Mouse (Mus musculus) MEL (cell line): ENCODE data around the gene Nucb1. TPM values are rescaled to one million over a fixed set of nuclear protein-coding genes. Genes with fewer than 3 reads are reported as not detected.

Experiments
- DNase-seq: peaks from one replicate; pipeline ENCODE4 v3.0.0; 2011; ENCODE audit warnings: low read depth, low spot score
- H3K27ac ChIP-seq: 2 replicates; pipeline ENCODE4 v1.5.1; 2012; ENCODE audit warnings: low read depth, mild to moderate bottlenecking, control low read depth, low read length, moderate library complexity; ENCODE audit not compliant: control insufficient read depth
- H3K27me3 ChIP-seq, 2 experiments: fragments of 150-350 bp in 1 of 2; sonication (generic) in 1 of 2; 2 replicates each; pipeline ENCODE4 v1.6.1; 2012; ENCODE audit warnings: low read length in 2 of 2, mild to moderate bottlenecking in 2 of 2, improper control_type of control experiment in 1 of 2, moderate library complexity in 1 of 2; ENCODE audit not compliant: insufficient read depth in 2 of 2, control insufficient read depth in 1 of 2
- H3K36me3 ChIP-seq, 2 experiments: 2 replicates each; pipeline ENCODE4 v1.6.1; 2012 to 2014; ENCODE audit warnings: low read length in 2 of 2, improper control_type of control experiment in 1 of 2, inconsistent platforms in 1 of 2, mild to moderate bottlenecking in 1 of 2; ENCODE audit not compliant: insufficient read depth in 2 of 2, control insufficient read depth in 1 of 2
- H3K4me1 ChIP-seq, 2 experiments: fragments of 150-350 bp in 1 of 2; sonication (generic) in 1 of 2; 2 replicates each; pipeline ENCODE4 v1.6.1; 2012; ENCODE audit warnings: low read length in 2 of 2, improper control_type of control experiment in 1 of 2, mild to moderate bottlenecking in 1 of 2; ENCODE audit not compliant: insufficient read depth in 2 of 2, control insufficient read depth in 1 of 2
- H3K4me3 ChIP-seq, 2 experiments: fragments of 150-350 bp in 1 of 2; sonication (generic) in 1 of 2; 2 replicates each; pipeline ENCODE4 v1.5.1; 2012; ENCODE audit warnings: low read depth in 2 of 2, low read length in 2 of 2, mild to moderate bottlenecking in 2 of 2, moderate library complexity in 2 of 2, control low read depth in 1 of 2, improper control_type of control experiment in 1 of 2; ENCODE audit not compliant: control insufficient read depth in 1 of 2, insufficient read depth in 1 of 2
- H3K79me2 ChIP-seq: 2 replicates; pipeline ENCODE4 v1.6.1; 2012; ENCODE audit warnings: mild to moderate bottlenecking, low read length, moderate library complexity; ENCODE audit not compliant: control insufficient read depth, poor library complexity, insufficient read depth
- H3K9ac ChIP-seq: 2 replicates; pipeline ENCODE4 v1.6.1; 2012; ENCODE audit warnings: low read depth, mild to moderate bottlenecking, control low read depth, low read length, moderate library complexity; ENCODE audit not compliant: control insufficient read depth, poor library complexity, severe bottlenecking
- H3K9me3 ChIP-seq: fragments of 150-350 bp; sonication (generic); replicated peaks from 2 replicates; pipeline ENCODE4 v1.6.1; 2012; ENCODE audit warnings: mild to moderate bottlenecking, low read length, improper control_type of control experiment, moderate library complexity; ENCODE audit not compliant: insufficient read depth
- BHLHE40 ChIP-seq: IDR thresholded peaks from 2 replicates; pipeline ENCODE4 v1.6.1; 2012; ENCODE audit warnings: low read depth, mild to moderate bottlenecking, inconsistent platforms, low read length, improper control_type of control experiment, borderline replicate concordance
- E2F4 ChIP-seq: IDR thresholded peaks from 2 replicates; pipeline ENCODE4 v1.6.1; 2011; ENCODE audit warnings: low read depth, low read length, improper control_type of control experiment, borderline replicate concordance
- EP300 ChIP-seq, 2 experiments: IDR thresholded peaks; 2 replicates each; pipeline ENCODE4 v1.6.1; 2011; ENCODE audit warnings: improper control_type of control experiment in 2 of 2, low read length in 2 of 2, low read depth in 1 of 2, mild to moderate bottlenecking in 1 of 2
- ETS1 ChIP-seq: IDR thresholded peaks from 2 replicates; pipeline ENCODE4 v1.6.1; 2012; ENCODE audit warnings: low read depth, mild to moderate bottlenecking, inconsistent platforms, low read length, improper control_type of control experiment, moderate library complexity
- GABPA ChIP-seq: IDR thresholded peaks from 2 replicates; pipeline ENCODE4 v1.6.1; 2012; ENCODE audit warnings: low read depth, mild to moderate bottlenecking, inconsistent platforms, low read length, improper control_type of control experiment, moderate library complexity
- GATA1 ChIP-seq: IDR thresholded peaks from 2 replicates; pipeline ENCODE4 v1.6.1; 2011; ENCODE audit warnings: low read depth, low read length, improper control_type of control experiment
- MAFK ChIP-seq: IDR thresholded peaks from 2 replicates; pipeline ENCODE4 v1.6.1; 2011; ENCODE audit warnings: low read depth, mild to moderate bottlenecking, low read length, improper control_type of control experiment, borderline replicate concordance
- MAZ ChIP-seq: IDR thresholded peaks from 2 replicates; pipeline ENCODE4 v1.6.1; 2012; ENCODE audit warnings: low read depth, mild to moderate bottlenecking, inconsistent platforms, low read length, improper control_type of control experiment
- MEF2A ChIP-seq: IDR thresholded peaks from 2 replicates; pipeline ENCODE4 v1.6.1; 2014; ENCODE audit warnings: low read depth, mild to moderate bottlenecking, inconsistent platforms, low read length, improper control_type of control experiment; ENCODE audit not compliant: poor library complexity, insufficient replicate concordance, severe bottlenecking; ENCODE audit errors: extremely low read depth
- NRF1 ChIP-seq: IDR thresholded peaks from 2 replicates; pipeline ENCODE4 v1.6.1; 2014; ENCODE audit warnings: low read depth, mild to moderate bottlenecking, inconsistent platforms, low read length, improper control_type of control experiment, moderate library complexity; ENCODE audit not compliant: poor library complexity, insufficient read depth, severe bottlenecking
- POLR2A ChIP-seq, 2 experiments: IDR thresholded peaks; 2 replicates each; pipeline ENCODE4 v1.6.1; 2011 to 2012; ENCODE audit warnings: low read length in 2 of 2, mild to moderate bottlenecking in 2 of 2, control low read depth in 1 of 2, improper control_type of control experiment in 1 of 2, low read depth in 1 of 2, moderate library complexity in 1 of 2; ENCODE audit not compliant: control insufficient read depth in 1 of 2, insufficient read depth in 1 of 2, poor library complexity in 1 of 2
- POLR2AphosphoS5 ChIP-seq: IDR thresholded peaks from 2 replicates; pipeline ENCODE4 v1.6.1; 2012; ENCODE audit warnings: low read depth, borderline replicate concordance, mild to moderate bottlenecking, inconsistent platforms, low read length, moderate library complexity, mixed read lengths
- RAD21 ChIP-seq: IDR thresholded peaks from 2 replicates; pipeline ENCODE4 v1.6.1; 2011; ENCODE audit warnings: mild to moderate bottlenecking, low read depth, low read length, improper control_type of control experiment
- SIN3A ChIP-seq: IDR thresholded peaks from 2 replicates; pipeline ENCODE4 v1.6.1; 2012; ENCODE audit warnings: low read length, improper control_type of control experiment, inconsistent platforms
- SMC3 ChIP-seq: IDR thresholded peaks from 2 replicates; pipeline ENCODE4 v1.6.1; 2011; ENCODE audit warnings: low read depth, low read length, improper control_type of control experiment
- UBTF ChIP-seq: IDR thresholded peaks from 2 replicates; pipeline ENCODE4 v1.6.1; 2012; ENCODE audit warnings: low read depth, mild to moderate bottlenecking, inconsistent platforms, low read length, improper control_type of control experiment, moderate library complexity, borderline replicate concordance; ENCODE audit not compliant: insufficient read depth
- ZC3H11A ChIP-seq: IDR thresholded peaks from 2 replicates; pipeline ENCODE4 v1.6.1; 2012; ENCODE audit warnings: low read depth, mild to moderate bottlenecking, inconsistent platforms, low read length, improper control_type of control experiment
- ZKSCAN1 ChIP-seq: IDR thresholded peaks from 2 replicates; pipeline ENCODE4 v1.6.1; 2012; ENCODE audit warnings: low read depth, mild to moderate bottlenecking, inconsistent platforms, low read length, improper control_type of control experiment, moderate library complexity
- ZNF384 ChIP-seq: IDR thresholded peaks from 2 replicates; pipeline ENCODE4 v1.6.1; 2012; ENCODE audit warnings: low read depth, mild to moderate bottlenecking, inconsistent platforms, low read length, improper control_type of control experiment
- polyA plus RNA-seq, 2 experiments: library from polyadenylated mRNA; stranded (reverse) in 1 of 2; unstranded in 1 of 2; fragments of >175 nt in 1 of 2; fragments of >200 nt in 1 of 2; gene quantifications; 2 replicates each; pipeline versions ENCODE4 v1.2.1 to v1.2.4; 2012; ENCODE audit warnings: low replicate concordance in 2 of 2, low read depth in 1 of 2; ENCODE audit not compliant: insufficient read length in 2 of 2, insufficient read depth in 1 of 2, missing spikeins in 1 of 2
- total RNA-seq: library from RNA; depleted of rRNA; stranded (reverse); fragments of 300-350 nt; gene quantifications from 2 replicates; pipeline ENCODE4 v1.2.3, GENCODE M21; 2012

The Nucb1 gene
- total and polyA plus RNA-seq, 3 experiments: 92.3 to 343 (median 196) TPM

- peak overlapping the region; percentile 83 for H3K9ac ChIP-seq
- no peaks in the 10 kb centered on the region for H3K9me3 ChIP-seq
- peak overlapping the region; percentile 68 to 87 for H3K4me3 ChIP-seq
- peaks cover 19% of the 10 kb centered on the region for H3K79me2 ChIP-seq
- DNase-seq: no peak
- H3K4me1 ChIP-seq: peaks cover 6 to 25% of the 10 kb centered on the region in 2 experiments
- H3K27ac ChIP-seq: no peak overlapping the region
- peaks cover 2 to 18% of the 10 kb centered on the region in 2 experiments; a peak in 3 of 4 replicates for H3K36me3 ChIP-seq
- no peaks in the 10 kb centered on the region for H3K27me3 ChIP-seq
- no peak for TF ChIP-seq BHLHE40
- no peak for TF ChIP-seq MAFK
- TF ChIP-seq ZNF384: no peak
- TF ChIP-seq ZKSCAN1: no peak
- TF ChIP-seq UBTF: no peak
- no peak for TF ChIP-seq EP300 (IDR thresholded peaks at IDR 0.05; ENCODE audit: low read depth in 1 of 2, low read length in 2 of 2)
- TF ChIP-seq ZC3H11A: no peak
- TF ChIP-seq POLR2A (IDR thresholded peaks at IDR 0.05; ENCODE audit: control insufficient read depth in 1 of 2, insufficient read depth in 1 of 2, low read depth in 1 of 2, low read length in 2 of 2, poor library complexity in 1 of 2): no peak
- TF ChIP-seq POLR2AphosphoS5: no peak
- no peak for TF ChIP-seq SMC3
- TF ChIP-seq GABPA: no peak
- TF ChIP-seq RAD21: no peak
- TF ChIP-seq MEF2A: no peak
- TF ChIP-seq NRF1: no peak
Observed at GRCm38 (mm10) chr7:45465549-45465948, 44.7 kb downstream of the Nucb1 start.

GRCm38 (mm10) chr7:45465112-45465511 lies 45.1 kb downstream of the Nucb1 start:
- TF ChIP-seq SIN3A: no peak
- no peak for TF ChIP-seq E2F4
- TF ChIP-seq GATA1: no peak
- no peak for TF ChIP-seq MAZ
- no peak for TF ChIP-seq EP300 (IDR thresholded peaks at IDR 0.05; ENCODE audit: low read depth in 1 of 2, low read length in 2 of 2)
- no peak for TF ChIP-seq ETS1
- H3K9ac ChIP-seq: no peak overlapping the region
- no peaks in the 10 kb centered on the region for H3K9me3 ChIP-seq
- H3K79me2 ChIP-seq: peaks cover 22% of the 10 kb centered on the region
- DNase-seq: no peak
- peaks cover 8 to 27% of the 10 kb centered on the region in 2 experiments for H3K4me1 ChIP-seq
- H3K4me3 ChIP-seq: no peak overlapping the region
- H3K27ac ChIP-seq: no peak overlapping the region
- H3K27me3 ChIP-seq: no peaks in the 10 kb centered on the region
- H3K36me3 ChIP-seq: peaks cover 2 to 20% of the 10 kb centered on the region in 2 experiments; a peak in 3 of 4 replicates
